Mouse (Mus musculus) limb, embryonic 12.5 days (tissue): ENCODE measurements around the gene Frmd5. TPM values are rescaled to one million over a fixed set of nuclear protein-coding genes. Genes with fewer than 3 reads are reported as not detected.

Source experiments
- ATAC-seq: fragments of 200-750 bp; cut with Nextera tagmentation; 2 replicates; pipeline ENCODE4 v1.8.0; 2017; ENCODE audit warnings: low read depth, moderate TSS enrichment; ENCODE audit not compliant: insufficient number of reproducible peaks, insufficient read depth, low FRiP score, low TSS enrichment
- H3K27ac ChIP-seq: fragments of 300-500 bp; sonication (generic); 2 replicates; pipeline ENCODE4 v1.5.1; 2016; ENCODE audit warnings: mild to moderate bottlenecking, moderate library complexity
- H3K27me3 ChIP-seq: fragments of 300-500 bp; sonication (generic); 2 replicates; pipeline ENCODE4 v1.6.1; 2016; ENCODE audit warnings: mild to moderate bottlenecking, moderate library complexity
- H3K36me3 ChIP-seq: fragments of 300-500 bp; sonication (generic); 2 replicates; pipeline ENCODE4 v1.6.1; 2016; ENCODE audit warnings: mild to moderate bottlenecking, moderate library complexity
- H3K4me1 ChIP-seq: fragments of 300-500 bp; sonication (generic); replicated peaks from 2 replicates; pipeline ENCODE4 v1.6.1; 2016
- H3K4me2 ChIP-seq: fragments of 300-500 bp; sonication (generic); 2 replicates; pipeline ENCODE4 v1.6.1; 2016; ENCODE audit warnings: mild to moderate bottlenecking, moderate library complexity
- H3K4me3 ChIP-seq: fragments of 300-500 bp; sonication (generic); replicated peaks from 2 replicates; pipeline ENCODE4 v1.5.1; 2016; ENCODE audit warnings: mild to moderate bottlenecking
- H3K9ac ChIP-seq: fragments of 300-500 bp; sonication (generic); replicated peaks from 2 replicates; pipeline ENCODE4 v1.6.1; 2016; ENCODE audit warnings: mild to moderate bottlenecking, moderate library complexity
- H3K9me3 ChIP-seq: fragments of 300-500 bp; sonication (generic); 2 replicates; pipeline ENCODE4 v1.6.1; 2016; ENCODE audit warnings: mild to moderate bottlenecking, moderate library complexity
- WGBS: fragments of 180-500 bp; shearing (Covaris S2); methylation state at CpG from one replicate; pipeline ENCODE4 v1.1.7; 2016; 5-methylcytosine and 5-hydroxymethylcytosine counted together
- polyA plus RNA-seq: library from polyadenylated mRNA; unstranded; fragments of >200 nt; fragmentation: Nextera tagmentation; extraction: Ambion mirVana; gene quantifications from 2 replicates; pipeline ENCODE4 v1.2.1, GENCODE M21; 2016

The Frmd5 gene
- polyA plus RNA-seq, 1 experiment from 2014 or later: 3.8 TPM

DNA sequence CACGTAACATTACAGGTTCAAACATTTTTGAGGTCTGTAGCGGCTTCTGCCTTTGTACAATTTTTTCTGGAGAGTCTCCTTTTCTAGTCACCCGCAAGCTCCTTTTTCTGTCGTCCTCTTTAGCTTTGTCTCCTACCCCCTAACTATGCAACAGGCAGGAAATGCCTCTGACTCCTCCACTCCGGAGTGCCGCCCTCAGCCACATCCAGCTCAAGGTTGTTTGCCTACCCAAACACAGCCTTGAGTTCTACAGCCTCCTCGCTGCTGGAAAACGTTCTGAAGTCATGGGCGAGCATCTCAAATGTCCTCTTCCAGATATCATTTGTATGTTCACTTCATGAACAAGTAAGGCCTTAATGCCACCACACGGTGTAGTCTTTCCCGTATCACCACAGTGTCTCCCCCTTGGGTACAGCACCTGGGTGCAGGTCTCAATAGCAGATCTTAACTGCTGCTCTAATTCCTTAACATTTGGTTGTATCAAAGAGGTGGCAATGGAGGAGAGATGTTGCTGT, 45.5 kb downstream of the Frmd5 start:
- ATAC-seq: no peak

DNA sequence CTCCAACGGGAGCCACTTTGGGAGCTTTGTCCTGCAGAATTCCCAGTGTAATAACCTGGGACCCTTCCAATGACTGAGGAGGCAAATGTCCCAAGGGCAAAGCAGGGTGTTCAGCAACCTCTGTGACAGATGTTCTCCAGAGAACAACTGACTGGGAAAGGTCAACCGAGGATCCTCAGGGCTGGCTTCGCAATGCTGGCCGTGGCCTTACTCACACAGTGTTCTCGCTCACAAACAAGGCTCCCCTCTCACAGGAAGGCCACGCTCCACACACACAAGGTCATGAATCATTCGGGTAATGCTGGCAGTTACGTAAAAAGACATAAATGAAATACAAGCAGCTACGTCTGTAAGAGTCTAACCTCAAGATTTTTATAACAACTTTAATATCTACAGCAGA, 46.2 kb downstream of the Frmd5 start:
- H3K27ac ChIP-seq: no peak overlapping the region
- H3K9me3 ChIP-seq: no peaks in the 10 kb centered on the region
- no peaks in the 10 kb centered on the region for H3K27me3 ChIP-seq
- no peaks in the 10 kb centered on the region for H3K36me3 ChIP-seq
- no peaks in the 10 kb centered on the region for H3K4me1 ChIP-seq
- H3K4me3 ChIP-seq: no peak overlapping the region
- no peak overlapping the region for H3K9ac ChIP-seq
- 84% methylated on average over 9 of the region's 9 CpGs for WGBS
- ATAC-seq: no peak
- H3K4me2 ChIP-seq: no peak overlapping the region

More for the DNA sequence above, 45.5 kb downstream of the Frmd5 start:
- Histone ChIP-seq H3K27ac (no peak overlapping the region), H3K9me3 (no peaks in the 10 kb centered on the region), H3K4me3 (no peak overlapping the region), H3K4me1 (no peaks in the 10 kb centered on the region), H3K27me3 (no peaks in the 10 kb centered on the region), H3K4me2 (no peak overlapping the region), H3K9ac (no peak overlapping the region), H3K36me3 (no peaks in the 10 kb centered on the region)
- WGBS: 89% methylated on average over 11 of the region's 11 CpGs

DNA sequence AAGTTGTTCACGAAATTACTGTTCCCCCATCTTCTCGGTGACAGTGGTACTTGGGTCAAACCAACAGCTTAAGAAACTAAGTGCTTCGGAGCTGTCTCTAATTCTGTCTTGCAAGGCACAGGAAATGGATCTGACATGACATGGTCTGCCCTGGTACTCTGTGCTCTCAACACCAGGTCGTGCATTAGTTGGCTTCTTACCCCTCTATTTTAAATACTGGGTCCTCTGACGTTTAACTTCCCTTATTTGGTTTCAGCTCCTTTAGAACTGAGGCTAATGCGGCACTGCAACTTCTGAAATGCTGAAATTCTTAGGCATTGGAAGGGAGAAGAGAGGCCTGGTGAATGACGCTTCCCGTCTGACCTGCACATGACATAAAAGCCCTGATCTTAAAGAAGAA, 48.6 kb downstream of the Frmd5 start:
- H3K36me3 ChIP-seq: no peaks in the 10 kb centered on the region
- no peak for ATAC-seq
- WGBS: 79% methylated on average over 8 of the region's 8 CpGs
- H3K4me3 ChIP-seq: no peak overlapping the region
- H3K9me3 ChIP-seq: no peaks in the 10 kb centered on the region
- no peak overlapping the region for H3K9ac ChIP-seq
- H3K4me1 ChIP-seq: no peaks in the 10 kb centered on the region
- no peak overlapping the region for H3K27ac ChIP-seq
- H3K27me3 ChIP-seq: no peaks in the 10 kb centered on the region
- H3K4me2 ChIP-seq: no peak overlapping the region

DNA sequence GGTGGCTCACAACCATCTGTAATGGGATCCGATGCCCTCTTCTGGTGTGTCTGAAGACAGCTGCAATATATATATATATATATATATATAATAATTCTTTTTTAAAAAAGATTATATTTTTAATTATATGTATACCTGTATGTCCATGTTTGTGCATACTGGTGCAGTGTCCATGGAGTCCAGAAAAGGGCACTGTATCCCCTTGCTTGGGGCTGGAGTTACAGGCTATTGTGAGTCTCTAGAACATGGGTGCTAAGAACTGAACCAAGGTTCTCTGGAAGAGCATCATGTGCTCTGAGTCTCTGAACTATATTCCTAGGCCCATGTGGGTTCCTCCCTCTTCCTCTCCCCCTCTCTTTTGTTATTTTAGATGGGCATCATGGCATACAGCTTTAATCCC, 50.6 kb downstream of the Frmd5 start:
- Histone ChIP-seq H3K9me3 (no peaks in the 10 kb centered on the region), H3K36me3 (no peaks in the 10 kb centered on the region), H3K9ac (no peak overlapping the region), H3K4me1 (no peaks in the 10 kb centered on the region), H3K4me3 (no peak overlapping the region), H3K27ac (no peak overlapping the region), H3K27me3 (no peaks in the 10 kb centered on the region), H3K4me2 (no peak overlapping the region)
- WGBS: 92% methylated on average over 1 of the region's 1 CpGs
- no peak for ATAC-seq

DNA sequence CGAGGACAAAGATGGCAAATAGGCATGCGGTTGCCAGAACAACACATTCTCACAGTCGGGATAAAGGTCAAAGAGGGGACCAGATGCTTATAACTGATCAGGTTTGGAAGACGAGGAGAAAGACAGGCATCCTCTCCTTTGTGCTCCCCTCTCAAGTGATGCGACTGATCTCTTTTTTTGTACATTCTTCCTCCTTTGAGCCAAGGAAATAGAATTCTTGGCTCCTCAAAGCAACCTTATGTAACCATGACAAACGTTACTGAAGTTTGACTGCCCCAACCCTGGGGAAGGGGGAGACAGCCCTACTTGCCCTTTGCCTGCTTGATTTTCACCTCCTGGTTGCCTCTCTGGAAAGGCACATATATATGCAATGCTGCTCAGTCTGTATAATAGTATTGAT, 51.8 kb downstream of the Frmd5 start:
- H3K9me3 ChIP-seq: no peaks in the 10 kb centered on the region
- no peak overlapping the region for H3K4me2 ChIP-seq
- no peak overlapping the region for H3K4me3 ChIP-seq
- H3K4me1 ChIP-seq: no peaks in the 10 kb centered on the region
- H3K9ac ChIP-seq: no peak overlapping the region
- no peaks in the 10 kb centered on the region for H3K27me3 ChIP-seq
- ATAC-seq: no peak
- no peaks in the 10 kb centered on the region for H3K36me3 ChIP-seq
- WGBS: 58% methylated on average over 6 of the region's 6 CpGs
- H3K27ac ChIP-seq: no peak overlapping the region

DNA sequence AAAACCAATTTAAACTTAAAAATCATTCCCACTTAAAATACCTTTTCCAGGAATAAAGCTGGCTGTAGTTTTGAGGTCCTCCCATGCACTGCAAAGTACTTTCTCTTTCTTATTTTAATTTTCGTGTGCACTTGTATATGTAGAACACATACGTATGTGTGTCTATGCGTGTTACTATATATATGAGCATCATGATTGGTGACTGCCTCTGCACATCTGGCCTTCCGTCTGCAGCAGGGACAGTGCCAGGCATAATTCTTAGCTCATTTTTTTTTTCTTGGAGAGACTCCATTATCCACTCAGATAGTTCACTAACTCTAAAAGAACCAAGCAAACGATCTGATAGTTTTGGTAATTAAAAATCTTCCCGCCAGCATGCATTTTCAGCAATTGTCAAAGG, 56.8 kb downstream of the Frmd5 start:
- no peaks in the 10 kb centered on the region for H3K27me3 ChIP-seq
- ATAC-seq: no peak
- no peaks in the 10 kb centered on the region for H3K36me3 ChIP-seq
- 83% methylated on average over 6 of the region's 6 CpGs for WGBS
- H3K4me3 ChIP-seq: no peak overlapping the region
- 0 out of 2 replicates have a peak, but pooled peaks cover 3% of the 10 kb centered on the region for H3K9me3 ChIP-seq
- no peak overlapping the region for H3K27ac ChIP-seq
- H3K9ac ChIP-seq: no peak overlapping the region
- no peak overlapping the region for H3K4me2 ChIP-seq
- no peaks in the 10 kb centered on the region for H3K4me1 ChIP-seq

DNA sequence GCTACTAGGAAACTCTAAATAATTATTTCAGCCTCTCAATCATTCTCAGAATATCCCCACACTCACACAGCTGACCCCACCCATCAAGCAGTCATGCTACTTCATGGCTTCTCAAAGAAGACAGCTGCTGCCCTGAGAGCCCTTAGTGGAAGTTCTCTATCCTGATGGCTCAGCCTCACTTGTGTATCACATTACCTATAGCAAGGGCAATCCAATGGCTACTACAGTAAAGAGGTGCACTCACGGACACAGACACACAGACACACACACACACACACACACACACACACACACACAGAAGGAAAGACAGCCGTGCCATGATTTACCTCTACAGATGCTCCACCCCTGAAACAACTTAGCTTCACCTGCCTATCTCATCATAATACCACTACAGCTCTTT, 65.7 kb downstream of the Frmd5 start:
- WGBS: 69% methylated on average over 2 of the region's 2 CpGs
- Histone ChIP-seq H3K36me3 (no peaks in the 10 kb centered on the region), H3K4me2 (no peak overlapping the region), H3K27ac (no peak overlapping the region), H3K9me3 (0 out of 2 replicates have a peak, but pooled peaks cover 3% of the 10 kb centered on the region), H3K9ac (no peak overlapping the region), H3K4me3 (no peak overlapping the region), H3K27me3 (no peaks in the 10 kb centered on the region), H3K4me1 (no peaks in the 10 kb centered on the region)
- ATAC-seq: no peak

DNA sequence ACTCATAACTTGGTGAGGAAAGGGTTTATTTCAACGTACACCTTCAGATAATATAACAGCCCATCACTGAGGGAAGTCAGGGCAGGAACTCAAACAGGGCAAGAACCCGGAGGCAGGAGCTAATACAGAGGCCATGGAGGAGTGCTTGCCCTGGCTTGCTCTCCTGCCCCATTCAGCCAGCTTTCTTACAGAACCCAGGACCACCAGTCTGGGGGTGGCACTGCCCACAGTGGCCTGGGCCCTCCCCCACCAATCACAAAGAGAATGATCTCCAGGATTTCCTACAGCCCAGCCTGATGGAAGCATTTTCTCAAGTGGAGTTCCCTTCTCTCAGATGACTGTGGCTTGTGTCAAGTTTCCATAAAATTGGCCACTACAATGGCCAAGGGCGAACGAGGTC, 67.5 kb downstream of the Frmd5 start:
- Histone ChIP-seq H3K4me1 (no peaks in the 10 kb centered on the region), H3K9ac (no peak overlapping the region), H3K4me2 (no peak overlapping the region), H3K36me3 (no peaks in the 10 kb centered on the region), H3K4me3 (no peak overlapping the region), H3K27ac (no peak overlapping the region), H3K27me3 (no peaks in the 10 kb centered on the region), H3K9me3 (no peaks in the 10 kb centered on the region)
- WGBS: 89% methylated on average over 4 of the region's 4 CpGs
- ATAC-seq: no peak

DNA sequence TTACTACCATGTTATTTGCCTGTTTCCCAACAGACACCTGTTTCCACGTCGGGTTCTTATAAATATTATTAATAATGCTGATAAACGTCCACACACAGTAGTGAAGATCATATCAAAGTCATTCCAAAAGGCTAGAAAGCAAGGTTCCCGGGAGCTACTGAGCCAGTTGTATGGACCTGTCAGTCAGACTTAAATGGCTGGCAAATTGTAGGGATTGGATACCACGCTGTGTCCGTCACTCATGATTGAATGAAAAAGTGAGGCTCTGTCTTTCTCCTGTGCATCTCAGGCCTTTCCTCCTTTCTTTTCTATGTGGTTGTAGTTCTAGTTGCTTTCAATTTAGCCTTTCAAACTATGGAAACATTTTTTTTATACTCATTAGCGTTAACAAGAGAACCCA, 73.5 kb downstream of the Frmd5 start:
- no peak for ATAC-seq
- Histone ChIP-seq H3K27ac (no peak overlapping the region), H3K4me1 (no peaks in the 10 kb centered on the region), H3K4me3 (no peak overlapping the region), H3K9ac (no peak overlapping the region), H3K9me3 (no peaks in the 10 kb centered on the region), H3K4me2 (no peak overlapping the region), H3K36me3 (no peaks in the 10 kb centered on the region), H3K27me3 (no peaks in the 10 kb centered on the region)
- WGBS: 83% methylated on average over 7 of the region's 7 CpGs

DNA sequence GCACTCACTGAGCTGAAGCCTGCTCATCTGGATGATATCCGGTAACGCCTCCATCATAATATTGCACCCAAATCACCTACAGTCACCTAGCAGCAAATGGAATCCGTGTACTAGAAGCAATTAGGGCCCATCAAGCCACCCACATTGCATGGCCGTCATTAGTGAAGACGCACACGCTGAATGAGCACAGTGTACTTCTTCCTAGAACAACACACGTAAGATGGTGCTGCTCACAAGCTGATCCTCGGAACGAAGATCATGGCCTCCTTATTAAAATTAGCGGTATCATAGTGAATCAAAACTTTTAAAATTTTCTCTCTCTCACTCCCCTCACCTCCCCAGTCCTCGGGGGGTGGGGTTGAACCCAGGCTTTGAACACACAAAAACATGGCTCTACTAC, 76.4 kb downstream of the Frmd5 start:
- no peaks in the 10 kb centered on the region for H3K4me1 ChIP-seq
- no peak overlapping the region for H3K9ac ChIP-seq
- no peaks in the 10 kb centered on the region for H3K9me3 ChIP-seq
- no peaks in the 10 kb centered on the region for H3K36me3 ChIP-seq
- no peaks in the 10 kb centered on the region for H3K27me3 ChIP-seq
- H3K4me3 ChIP-seq: no peak overlapping the region
- H3K4me2 ChIP-seq: no peak overlapping the region
- no peak overlapping the region for H3K27ac ChIP-seq
- WGBS: 92% methylated on average over 11 of the region's 11 CpGs
- ATAC-seq: no peak

DNA sequence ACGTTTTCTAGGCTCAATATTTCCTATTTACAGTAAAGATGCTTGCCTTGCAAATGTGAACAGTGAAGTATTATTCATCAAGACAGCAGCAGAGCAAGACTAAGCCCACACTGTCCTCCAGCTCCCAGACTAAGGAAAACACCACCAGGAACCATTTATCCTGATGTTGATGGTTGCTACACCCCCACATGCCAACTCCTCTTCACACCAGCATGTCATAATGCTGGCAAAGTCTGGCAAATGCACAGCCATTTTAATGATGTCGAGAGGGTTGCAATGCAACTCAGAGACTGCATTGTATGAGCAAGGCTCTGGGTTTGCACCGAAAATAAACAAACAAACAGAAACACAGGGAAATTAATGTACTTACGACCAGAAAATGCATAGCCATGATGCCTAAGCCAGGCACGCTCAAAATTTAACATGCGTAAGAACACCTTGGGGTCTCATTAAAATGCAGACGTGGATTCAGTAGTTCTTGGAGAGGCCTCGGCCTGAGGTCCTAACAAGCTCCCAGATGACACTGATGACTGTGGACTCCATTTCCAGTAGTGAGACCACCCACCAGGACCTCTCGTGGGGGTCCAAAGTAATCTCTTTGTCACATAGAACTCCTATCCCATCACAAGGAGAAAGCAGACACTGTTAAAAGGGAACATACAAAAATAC, 77.8 kb downstream of the Frmd5 start:
- WGBS: 74% methylated on average over 9 of the region's 9 CpGs

DNA sequence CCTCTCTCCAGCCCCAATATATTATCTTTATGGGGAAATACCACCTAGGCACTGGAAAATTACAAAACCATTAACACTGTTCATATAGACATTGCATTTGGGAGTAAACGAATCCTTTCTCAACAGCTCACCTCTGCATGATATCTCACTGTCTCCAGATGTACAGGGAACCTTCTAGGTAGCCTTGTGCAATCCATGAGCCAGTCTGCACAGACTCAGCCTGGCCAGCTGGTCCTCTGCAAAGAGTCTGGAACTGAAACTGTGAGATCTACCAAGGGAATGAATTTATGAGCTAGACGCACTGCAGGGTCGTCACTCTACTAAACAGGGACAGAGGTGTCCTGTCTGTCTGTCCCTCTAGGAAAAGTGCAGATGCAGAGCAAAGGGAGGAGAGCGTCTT, 82.0 kb downstream of the Frmd5 start:
- H3K27me3 ChIP-seq: no peaks in the 10 kb centered on the region
- 56% methylated on average over 4 of the region's 4 CpGs for WGBS
- no peak overlapping the region for H3K4me2 ChIP-seq
- no peaks in the 10 kb centered on the region for H3K4me1 ChIP-seq
- ATAC-seq: no peak
- no peak overlapping the region for H3K27ac ChIP-seq
- H3K9me3 ChIP-seq: no peaks in the 10 kb centered on the region
- no peaks in the 10 kb centered on the region for H3K36me3 ChIP-seq
- H3K4me3 ChIP-seq: no peak overlapping the region
- H3K9ac ChIP-seq: no peak overlapping the region

More for the DNA sequence above, 77.8 kb downstream of the Frmd5 start:
- ATAC-seq: no peak
- no peak overlapping the region for H3K4me3 ChIP-seq
- H3K36me3 ChIP-seq: no peaks in the 10 kb centered on the region
- H3K27ac ChIP-seq: no peak overlapping the region
- H3K4me1 ChIP-seq: no peaks in the 10 kb centered on the region
- no peak overlapping the region for H3K4me2 ChIP-seq
- no peaks in the 10 kb centered on the region for H3K9me3 ChIP-seq
- H3K9ac ChIP-seq: no peak overlapping the region
- H3K27me3 ChIP-seq: no peaks in the 10 kb centered on the region
